Mouse (Mus musculus) midbrain, embryonic 10.5 days (tissue): ENCODE results near the gene Lama2. TPM values are rescaled to one million over a fixed set of nuclear protein-coding genes. Genes with fewer than 3 reads are reported as not detected.

ENCODE experiments used
- DNase-seq: peaks from one replicate; pipeline ENCODE4 v3.0.0-alpha.2; 2017; ENCODE audit warnings: low spot score
- H3K27ac ChIP-seq: fragments of 300-500 bp; sonication (generic); replicated peaks from 2 replicates; pipeline ENCODE4 v1.5.1; 2016; ENCODE audit warnings: mild to moderate bottlenecking
- H3K27me3 ChIP-seq: fragments of 300-500 bp; sonication (generic); 2 replicates; pipeline ENCODE4 v1.6.1; 2016; ENCODE audit warnings: low read depth, mild to moderate bottlenecking; ENCODE audit not compliant: poor library complexity, severe bottlenecking
- H3K36me3 ChIP-seq: fragments of 300-500 bp; sonication (generic); 2 replicates; pipeline ENCODE4 v1.6.1; 2016; ENCODE audit warnings: mild to moderate bottlenecking, moderate library complexity
- H3K4me1 ChIP-seq: fragments of 300-500 bp; sonication (generic); 2 replicates; pipeline ENCODE4 v1.6.1; 2016
- H3K4me3 ChIP-seq: fragments of 300-500 bp; sonication (generic); 2 replicates; pipeline ENCODE4 v1.5.1; 2016; ENCODE audit warnings: mild to moderate bottlenecking, moderate library complexity
- H3K9me3 ChIP-seq: fragments of 300-500 bp; sonication (generic); replicated peaks from 2 replicates; pipeline ENCODE4 v1.6.1; 2016; ENCODE audit warnings: mild to moderate bottlenecking
- WGBS: fragments of 180-500 bp; shearing (Covaris S2); methylation state at CpG from one replicate; pipeline ENCODE4 v1.1.7; 2016; 5-methylcytosine and 5-hydroxymethylcytosine counted together
- polyA plus RNA-seq: library from polyadenylated mRNA; unstranded; fragments of >200 nt; fragmentation: Nextera tagmentation; extraction: Ambion mirVana; gene quantifications from 2 replicates; pipeline ENCODE4 v1.2.1, GENCODE M21; 2016

Gene Lama2
- polyA plus RNA-seq, 1 experiment from 2014 or later = 3.3 TPM

- H3K9me3 ChIP-seq = no peaks in the 10 kb centered on the region
- no peak overlapping the region for H3K27ac ChIP-seq
- no peak overlapping the region for H3K4me3 ChIP-seq
- WGBS = 88% methylated on average over 2 of the region's 2 CpGs
- H3K36me3 ChIP-seq = no peaks in the 10 kb centered on the region
- no peaks in the 10 kb centered on the region for H3K27me3 ChIP-seq
- no peaks in the 10 kb centered on the region for H3K4me1 ChIP-seq
- DNase-seq = no peak
These were observed 492.1 kb downstream of the Lama2 start for GRCm38 (mm10) chr10:27127454-27127853.

GRCm38 (mm10) chr10:27123763-27124162, 495.8 kb downstream of the Lama2 start:
- Histone ChIP-seq H3K27ac (no peak overlapping the region), H3K27me3 (no peaks in the 10 kb centered on the region), H3K36me3 (no peaks in the 10 kb centered on the region), H3K4me3 (no peak overlapping the region), H3K4me1 (no peaks in the 10 kb centered on the region), H3K9me3 (no peaks in the 10 kb centered on the region)
- WGBS = 88% methylated on average over 5 of the region's 5 CpGs
- DNase-seq = no peak

GRCm38 (mm10) chr10:27117815-27118214, 501.7 kb downstream of the Lama2 start:
- no peaks in the 10 kb centered on the region for H3K27me3 ChIP-seq

GRCm38 (mm10) chr10:27116938-27117647, 502.5 kb downstream of the Lama2 start:
- H3K4me3 ChIP-seq = no peak overlapping the region
- no peaks in the 10 kb centered on the region for H3K9me3 ChIP-seq
- no peaks in the 10 kb centered on the region for H3K36me3 ChIP-seq
- H3K27me3 ChIP-seq = no peaks in the 10 kb centered on the region
- H3K4me1 ChIP-seq = no peaks in the 10 kb centered on the region
- no peak for DNase-seq
- H3K27ac ChIP-seq = no peak overlapping the region
- 90% methylated on average over 2 of the region's 2 CpGs for WGBS

More at GRCm38 (mm10) chr10:27117815-27118214, 501.7 kb downstream of the Lama2 start:
- WGBS = 89% methylated on average over 3 of the region's 3 CpGs
- Histone ChIP-seq H3K4me1 (no peaks in the 10 kb centered on the region), H3K36me3 (no peaks in the 10 kb centered on the region), H3K9me3 (no peaks in the 10 kb centered on the region), H3K4me3 (no peak overlapping the region), H3K27ac (no peak overlapping the region)
- no peak for DNase-seq

GRCm38 (mm10) chr10:27114131-27114530, 505.4 kb downstream of the Lama2 start:
- no peaks in the 10 kb centered on the region for H3K9me3 ChIP-seq
- WGBS = 90% methylated on average over 3 of the region's 3 CpGs
- no peak for DNase-seq

GRCm38 (mm10) chr10:27103811-27104210, 515.7 kb downstream of the Lama2 start:
- H3K9me3 ChIP-seq = no peaks in the 10 kb centered on the region
- WGBS = 87% methylated on average over 5 of the region's 5 CpGs
- H3K27me3 ChIP-seq = no peaks in the 10 kb centered on the region
- H3K4me3 ChIP-seq = no peak overlapping the region
- DNase-seq = no peak
- H3K36me3 ChIP-seq = no peaks in the 10 kb centered on the region
- no peak overlapping the region for H3K27ac ChIP-seq
- H3K4me1 ChIP-seq = no peaks in the 10 kb centered on the region

More at GRCm38 (mm10) chr10:27114131-27114530, 505.4 kb downstream of the Lama2 start:
- Histone ChIP-seq H3K4me1 (no peaks in the 10 kb centered on the region), H3K4me3 (no peak overlapping the region), H3K27me3 (no peaks in the 10 kb centered on the region), H3K36me3 (no peaks in the 10 kb centered on the region), H3K27ac (no peak overlapping the region)

GRCm38 (mm10) chr10:27101800-27102353, 517.7 kb downstream of the Lama2 start:
- WGBS = 93% methylated on average over 3 of the region's 3 CpGs
- no peak overlapping the region for H3K4me3 ChIP-seq
- no peak overlapping the region for H3K27ac ChIP-seq
- no peaks in the 10 kb centered on the region for H3K36me3 ChIP-seq
- H3K27me3 ChIP-seq = no peaks in the 10 kb centered on the region
- H3K9me3 ChIP-seq = no peaks in the 10 kb centered on the region
- no peak for DNase-seq
- no peaks in the 10 kb centered on the region for H3K4me1 ChIP-seq

- Histone ChIP-seq H3K4me1 (no peaks in the 10 kb centered on the region), H3K27me3 (no peaks in the 10 kb centered on the region), H3K27ac (no peak overlapping the region), H3K4me3 (no peak overlapping the region), H3K9me3 (no peaks in the 10 kb centered on the region), H3K36me3 (no peaks in the 10 kb centered on the region)
- WGBS = 88% methylated on average over 2 of the region's 2 CpGs
- no peak for DNase-seq
These were observed 542.4 kb downstream of the Lama2 start for GRCm38 (mm10) chr10:27077113-27077512.

- no peaks in the 10 kb centered on the region for H3K36me3 ChIP-seq
These were observed 550.6 kb downstream of the Lama2 start for GRCm38 (mm10) chr10:27068794-27069435.

GRCm38 (mm10) chr10:27063671-27064070, 555.9 kb downstream of the Lama2 start:
- Histone ChIP-seq H3K27me3 (no peaks in the 10 kb centered on the region), H3K4me3 (no peak overlapping the region), H3K4me1 (no peaks in the 10 kb centered on the region), H3K36me3 (no peaks in the 10 kb centered on the region), H3K9me3 (no peaks in the 10 kb centered on the region), H3K27ac (no peak overlapping the region)
- DNase-seq = no peak
- WGBS = 74% methylated on average over 4 of the region's 4 CpGs

More at GRCm38 (mm10) chr10:27068794-27069435, 550.6 kb downstream of the Lama2 start:
- H3K4me3 ChIP-seq = no peak overlapping the region
- no peak overlapping the region for H3K27ac ChIP-seq
- H3K4me1 ChIP-seq = no peaks in the 10 kb centered on the region
- WGBS = 87% methylated on average over 2 of the region's 2 CpGs
- H3K9me3 ChIP-seq = no peaks in the 10 kb centered on the region
- no peak for DNase-seq
- no peaks in the 10 kb centered on the region for H3K27me3 ChIP-seq

GRCm38 (mm10) chr10:27054488-27054887, 565.1 kb downstream of the Lama2 start:
- WGBS = 72% methylated on average over 4 of the region's 4 CpGs
- no peaks in the 10 kb centered on the region for H3K36me3 ChIP-seq
- DNase-seq = no peak
- H3K27me3 ChIP-seq = no peaks in the 10 kb centered on the region
- H3K4me1 ChIP-seq = peaks cover 3% of the 10 kb centered on the region; the same call in 1 of the 2 replicates
- H3K27ac ChIP-seq = no peak overlapping the region
- H3K4me3 ChIP-seq = no peak overlapping the region
- no peaks in the 10 kb centered on the region for H3K9me3 ChIP-seq

- no peaks in the 10 kb centered on the region for H3K4me1 ChIP-seq
- 90% methylated on average over 2 of the region's 2 CpGs for WGBS
- DNase-seq = no peak
- no peak overlapping the region for H3K27ac ChIP-seq
- no peak overlapping the region for H3K4me3 ChIP-seq
- H3K36me3 ChIP-seq = no peaks in the 10 kb centered on the region
- H3K27me3 ChIP-seq = no peaks in the 10 kb centered on the region
- H3K9me3 ChIP-seq = no peaks in the 10 kb centered on the region
These were observed 572.4 kb downstream of the Lama2 start for GRCm38 (mm10) chr10:27047196-27047595.

- no peaks in the 10 kb centered on the region for H3K9me3 ChIP-seq
- H3K4me3 ChIP-seq = no peak overlapping the region
- no peak overlapping the region for H3K27ac ChIP-seq
- H3K36me3 ChIP-seq = no peaks in the 10 kb centered on the region
- DNase-seq = no peak
- WGBS = 72% methylated on average over 1 of the region's 1 CpGs
- no peaks in the 10 kb centered on the region for H3K27me3 ChIP-seq
- H3K4me1 ChIP-seq = peaks cover 12% of the 10 kb centered on the region; the same call in 1 of the 2 replicates
These were observed 577.7 kb downstream of the Lama2 start for GRCm38 (mm10) chr10:27041812-27042211.
